Mouse (Mus musculus): ENCODE measurements around the gene Cd81.

Gene Cd81

GRCm38 (mm10) chr7:143052626-143053007 lies at the start of gene Cd81:
Gene Cd81 (plus strand): TSS chr7:143052739.
- DNase-seq (ENCODE audit: low spot score): peak; percentile 78

GRCm38 (mm10) chr7:143004727-143005343 lies 47.7 kb upstream of the Cd81 start, which contains the start of gene Tspan32:
Gene Tspan32 (plus strand): TSS chr7:143005046.
- no peak for DNase-seq (ENCODE audit: low spot score)

- DNase-seq (ENCODE audit: low spot score): no peak
These were observed 47.0 kb upstream of the Cd81 start for GRCm38 (mm10) chr7:143005344-143006096.

GRCm38 (mm10) chr7:143006097-143006755 lies 46.3 kb upstream of the Cd81 start:
- no peak for DNase-seq (ENCODE audit: low spot score)

- no peak for DNase-seq (ENCODE audit: low spot score)
These were observed 45.6 kb upstream of the Cd81 start for GRCm38 (mm10) chr7:143006756-143007598.

GRCm38 (mm10) chr7:143007599-143008369 lies 44.8 kb upstream of the Cd81 start:
- peak; percentile 81 for DNase-seq (ENCODE audit: low spot score)

- DNase-seq (ENCODE audit: low spot score): peak; percentile 40
These were observed 44.1 kb upstream of the Cd81 start for GRCm38 (mm10) chr7:143008370-143008926.

- DNase-seq (ENCODE audit: low spot score): peak; percentile 37
These were observed 43.4 kb upstream of the Cd81 start for GRCm38 (mm10) chr7:143008996-143009665.

GRCm38 (mm10) chr7:143009996-143010395 lies 42.5 kb upstream of the Cd81 start:
- DNase-seq (ENCODE audit: low spot score): no peak

GRCm38 (mm10) chr7:143011226-143011625 lies 41.3 kb upstream of the Cd81 start:
- DNase-seq (ENCODE audit: low spot score): no peak

GRCm38 (mm10) chr7:143012230-143012875 lies 40.2 kb upstream of the Cd81 start:
- peak; percentile 74 for DNase-seq (ENCODE audit: low spot score)

- peak; percentile 86 for DNase-seq (ENCODE audit: low spot score)
These were observed 38.9 kb upstream of the Cd81 start for GRCm38 (mm10) chr7:143013420-143014178.

- no peak for DNase-seq (ENCODE audit: low spot score)
These were observed 37.5 kb upstream of the Cd81 start for GRCm38 (mm10) chr7:143014862-143015659.

- DNase-seq (ENCODE audit: low spot score): peak; percentile 85
These were observed 36.6 kb upstream of the Cd81 start for GRCm38 (mm10) chr7:143015755-143016423.

GRCm38 (mm10) chr7:143016424-143017142 lies 36.0 kb upstream of the Cd81 start:
- DNase-seq (ENCODE audit: low spot score): no peak

- DNase-seq (ENCODE audit: low spot score): no peak
These were observed 35.4 kb upstream of the Cd81 start for GRCm38 (mm10) chr7:143017181-143017580.

- DNase-seq (ENCODE audit: low spot score): no peak
These were observed 32.5 kb upstream of the Cd81 start for GRCm38 (mm10) chr7:143020040-143020439.
